Mouse (Mus musculus): ENCODE data around the gene Zdhhc16. TPM values are rescaled to one million over a fixed set of nuclear protein-coding genes. Genes with fewer than 3 reads are reported as not detected.
"Not testable (repeated sequence)": the region's sequence is repeated elsewhere in the genome, so short reads cannot be mapped to it uniquely, and the experiment has no call there.

Zdhhc16 gene
- total RNA-seq, 2 experiments from 2014 or later = 39.3 to 48.9 TPM

GRCm38 (mm10) chr19:41905246-41905645, 28.0 kb upstream of the Zdhhc16 start:
- no peak for TF ChIP-seq CTCF (IDR thresholded peaks at IDR 0.05)
- intact Hi-C loops (cut with DNase I) = no loop called here
- Histone ChIP-seq H3K4me3 (no peak overlapping the region), H3K27ac (no peak overlapping the region)
- DNase-seq (ENCODE audit: extremely low spot score in 1 of 2, low spot score in 2 of 2) = no peak

- Histone ChIP-seq H3K27ac (no peak overlapping the region), H3K4me3 (no peak overlapping the region)
- TF ChIP-seq CTCF (IDR thresholded peaks at IDR 0.05) = no peak
- intact Hi-C loops (cut with DNase I) = no loop called here
- no peak for DNase-seq (ENCODE audit: extremely low spot score in 1 of 2, low spot score in 2 of 2)
These were observed 26.8 kb upstream of the Zdhhc16 start for GRCm38 (mm10) chr19:41906311-41907078.

DNA sequence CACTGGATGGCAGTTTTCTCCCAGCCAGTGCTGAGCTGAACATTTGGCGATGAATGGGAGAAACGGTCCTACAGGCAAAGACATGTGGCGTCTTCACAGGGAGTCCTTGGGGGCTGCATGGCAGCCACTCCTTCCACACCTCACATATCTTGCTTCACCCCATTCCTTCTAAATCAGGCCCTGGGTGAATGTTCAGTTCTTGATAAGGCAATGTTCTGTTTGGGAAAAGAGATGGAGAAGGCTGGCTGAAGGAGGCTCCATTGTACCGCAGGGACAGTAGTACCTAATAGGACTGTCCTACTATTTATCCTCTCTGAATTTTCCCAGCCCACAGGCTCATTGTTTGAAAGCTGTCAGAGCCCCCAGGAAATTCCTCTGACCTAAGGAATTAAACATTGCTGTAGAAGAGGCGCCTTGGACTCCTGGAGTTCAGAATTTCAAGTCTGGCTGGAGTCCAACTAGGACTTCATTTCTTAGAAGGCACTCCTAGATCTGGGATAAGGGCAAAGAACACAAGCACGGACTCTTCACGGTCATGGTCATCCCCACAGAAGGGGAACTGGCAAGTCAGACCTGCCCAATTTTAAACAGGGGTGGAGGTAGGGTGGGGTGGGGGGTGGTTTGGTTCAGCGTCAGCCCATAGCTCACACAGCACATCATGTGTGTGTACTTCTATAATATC, 26.1 kb upstream of the Zdhhc16 start:
- no peak overlapping the region for H3K27ac ChIP-seq
- no peak overlapping the region for H3K4me3 ChIP-seq
- no peak for TF ChIP-seq CTCF (IDR thresholded peaks at IDR 0.05)
- DNase-seq (ENCODE audit: extremely low spot score in 1 of 2, low spot score in 2 of 2) = no peak
- intact Hi-C loops (cut with DNase I) = no loop called here

DNA sequence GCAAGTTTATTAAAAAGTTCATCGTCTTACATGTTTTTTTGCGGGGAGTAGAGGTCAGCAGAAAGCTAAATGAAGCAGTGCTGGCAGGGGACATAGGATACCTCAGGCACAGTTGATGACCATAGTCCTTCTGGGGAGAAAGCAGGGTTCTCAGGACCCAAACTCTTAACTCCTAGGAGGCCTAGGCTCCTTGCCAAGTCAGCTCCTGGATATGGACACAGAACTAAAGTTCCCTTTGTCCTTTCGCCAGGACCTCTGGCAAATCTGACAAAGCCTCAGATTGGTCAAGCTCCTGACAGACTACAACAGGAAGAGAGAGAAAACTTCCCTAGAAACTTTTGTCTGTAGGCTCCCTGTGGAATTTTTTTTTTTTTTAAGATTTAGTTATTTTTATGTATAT, 24.5 kb upstream of the Zdhhc16 start:
- intact Hi-C loops (cut with DNase I) = no loop called here
- Histone ChIP-seq H3K4me3 (no peak overlapping the region), H3K27ac (no peak overlapping the region)
- DNase-seq (ENCODE audit: extremely low spot score in 1 of 2, low spot score in 2 of 2) = no peak
- TF ChIP-seq CTCF (IDR thresholded peaks at IDR 0.05) = no peak

DNA sequence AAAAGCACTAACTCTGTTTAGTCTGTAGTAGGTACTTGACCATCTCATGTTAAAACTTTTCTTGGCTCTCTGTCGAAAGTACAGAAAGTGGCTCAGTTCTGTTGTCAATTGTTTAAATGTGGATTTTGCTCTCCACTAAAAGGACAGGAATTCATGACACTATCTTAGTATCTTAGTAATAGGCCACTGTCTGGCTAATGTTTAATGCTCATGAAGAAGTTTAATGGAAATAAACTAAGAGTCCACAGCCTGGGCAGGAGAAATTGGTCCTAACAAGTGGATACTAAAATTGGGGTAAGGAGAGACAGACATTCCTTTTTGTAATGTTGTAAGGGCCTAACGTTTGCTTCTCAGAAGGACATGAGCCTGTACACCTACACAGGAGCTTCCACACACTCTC, 22.9 kb upstream of the Zdhhc16 start:
- H3K4me3 ChIP-seq = no peak overlapping the region
- TF ChIP-seq CTCF (IDR thresholded peaks at IDR 0.05) = no peak
- no peak overlapping the region for H3K27ac ChIP-seq
- intact Hi-C loops (cut with DNase I) = no loop called here
- DNase-seq (ENCODE audit: extremely low spot score in 1 of 2, low spot score in 2 of 2) = no peak

- Histone ChIP-seq H3K27ac (peak within 1 kb of the TSS; percentile 96), H3K4me3 (peak within 1 kb of the TSS; percentile 99)
- no peak for TF ChIP-seq CTCF (IDR thresholded peaks at IDR 0.05)
- peak; percentile 96 for DNase-seq (ENCODE audit: extremely low spot score in 1 of 2, low spot score in 2 of 2)
- intact Hi-C loops (cut with DNase I) = no loop called here
These were observed 21.9 kb upstream of the Zdhhc16 start, which contains the start of gene Pgam1 for GRCm38 (mm10) chr19:41911178-41912073. TSS of gene Pgam1 (plus strand) at chr19:41911923.

DNA sequence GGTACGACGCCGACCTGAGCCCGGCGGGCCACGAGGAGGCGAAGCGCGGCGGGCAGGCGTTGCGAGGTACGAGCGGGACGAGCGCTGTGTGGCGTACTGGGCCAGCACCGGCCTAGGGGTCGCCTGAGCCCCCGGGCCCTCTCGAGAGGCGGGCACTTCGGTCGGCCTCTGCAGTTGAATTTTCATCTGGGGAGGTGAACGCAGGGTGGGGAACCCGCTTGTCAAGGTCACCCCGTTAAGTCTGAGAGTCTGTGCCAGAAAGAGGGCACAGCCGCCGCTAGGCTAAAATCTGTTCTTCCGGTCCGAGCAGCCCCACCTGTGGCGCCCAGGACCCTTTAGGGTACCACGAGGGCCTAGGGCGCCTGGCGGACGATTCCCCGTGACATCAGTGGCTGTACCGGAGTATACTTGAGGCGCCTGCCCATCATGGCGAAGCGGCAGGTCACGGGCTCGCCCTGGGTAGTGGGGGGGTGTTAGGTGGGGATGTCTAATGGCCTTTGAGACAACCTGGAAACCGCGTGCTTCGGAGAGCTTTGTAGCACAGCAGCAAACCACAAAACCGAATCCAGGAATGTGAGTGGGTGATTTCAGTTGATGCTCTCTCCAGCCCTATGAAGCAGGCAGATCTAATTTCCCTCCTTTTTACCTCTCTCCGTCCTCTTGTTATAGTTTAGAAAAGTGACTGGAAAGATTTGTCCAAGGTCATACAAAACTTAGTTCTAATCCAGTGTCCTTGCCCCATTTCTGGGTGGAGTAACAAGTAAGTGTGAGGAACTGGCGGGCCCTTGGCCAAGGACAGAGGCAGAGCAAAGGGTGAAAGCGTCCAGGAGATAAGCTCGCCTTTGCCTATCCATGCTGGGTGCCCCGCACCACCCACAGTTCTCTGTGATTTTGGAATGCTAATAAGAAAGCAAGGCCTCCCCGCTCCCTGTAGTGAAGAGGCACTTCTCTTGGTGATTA, 20.9 kb upstream of the Zdhhc16 start:
- peak overlapping the region; percentile 99 for H3K4me3 ChIP-seq

DNA sequence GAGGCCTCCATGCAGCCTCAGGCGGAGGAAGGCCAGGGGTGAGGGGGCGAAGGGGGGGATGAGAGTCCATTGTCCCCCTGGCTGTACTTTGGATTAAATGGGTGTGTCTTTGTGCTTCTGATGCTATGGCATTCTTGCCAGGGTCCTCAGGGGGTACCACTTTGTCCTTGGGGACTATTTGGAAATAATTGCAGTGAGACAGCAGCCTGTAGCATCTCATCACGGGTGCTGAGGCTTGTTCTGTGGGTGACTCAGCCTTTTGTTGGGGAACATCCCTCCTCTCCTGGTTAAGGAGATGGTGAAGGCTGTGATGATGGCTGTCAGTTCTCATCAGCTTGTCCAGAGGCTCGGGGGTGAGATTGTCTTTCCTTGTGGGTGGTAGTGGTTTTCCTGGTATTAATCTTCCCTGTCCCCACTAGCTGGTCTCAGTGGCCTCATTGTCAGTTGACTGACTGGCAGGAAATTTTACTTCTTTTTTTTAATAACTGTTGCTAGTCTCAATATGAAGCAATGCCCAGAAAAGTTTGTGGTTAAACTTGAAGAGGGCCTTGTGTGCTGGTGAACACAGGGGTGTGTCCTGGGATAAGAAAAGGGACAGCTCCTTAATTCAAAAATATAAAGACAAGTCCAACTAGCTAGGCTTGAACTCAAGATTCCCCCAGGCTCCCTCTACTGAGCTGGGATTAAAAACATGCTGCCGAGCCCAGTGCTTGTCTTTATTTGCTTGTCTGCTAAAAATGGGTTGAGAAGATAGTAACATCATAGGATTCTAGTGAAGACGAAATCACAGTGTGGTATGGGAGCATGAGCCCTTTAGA, 19.3 kb upstream of the Zdhhc16 start:
- Histone ChIP-seq H3K4me3 (peak overlapping the region; percentile 99), H3K27ac (no peak overlapping the region; the same call in 1 of the 2 replicates)
- intact Hi-C loops (cut with DNase I) = no loop called here
- no peak for DNase-seq (ENCODE audit: extremely low spot score in 1 of 2, low spot score in 2 of 2)
- TF ChIP-seq CTCF (IDR thresholded peaks at IDR 0.05) = no peak

More for the DNA sequence above, 20.9 kb upstream of the Zdhhc16 start:
- intact Hi-C loops (cut with DNase I) = no loop called here
- no peak; the same call in none of the 2 replicates for TF ChIP-seq CTCF (IDR thresholded peaks at IDR 0.05)
- DNase-seq (ENCODE audit: extremely low spot score in 1 of 2, low spot score in 2 of 2) = peak; percentile 27 to 35
- peak overlapping the region; percentile 96 for H3K27ac ChIP-seq

DNA sequence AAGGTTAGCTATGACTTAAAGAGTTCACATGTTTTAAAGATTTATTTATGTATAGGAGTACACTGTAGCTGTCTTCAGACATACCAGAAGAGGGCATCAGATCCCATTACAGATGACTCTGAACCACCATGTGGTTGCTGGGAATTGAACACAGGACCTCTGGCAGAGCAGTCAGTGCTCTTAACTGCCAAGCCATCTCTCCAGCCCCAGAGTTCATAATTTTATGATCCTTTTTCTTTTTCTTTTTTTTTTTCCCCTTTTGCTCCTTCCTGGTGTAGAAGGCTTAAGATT, 18.7 kb upstream of the Zdhhc16 start:
- H3K4me3 ChIP-seq; H3K27ac ChIP-seq; intact Hi-C loops (cut with DNase I); DNase-seq (ENCODE audit: extremely low spot score in 1 of 2, low spot score in 2 of 2): not testable (repeated sequence)
- peak; percentile 26 for TF ChIP-seq CTCF (IDR thresholded peaks at IDR 0.05)

DNA sequence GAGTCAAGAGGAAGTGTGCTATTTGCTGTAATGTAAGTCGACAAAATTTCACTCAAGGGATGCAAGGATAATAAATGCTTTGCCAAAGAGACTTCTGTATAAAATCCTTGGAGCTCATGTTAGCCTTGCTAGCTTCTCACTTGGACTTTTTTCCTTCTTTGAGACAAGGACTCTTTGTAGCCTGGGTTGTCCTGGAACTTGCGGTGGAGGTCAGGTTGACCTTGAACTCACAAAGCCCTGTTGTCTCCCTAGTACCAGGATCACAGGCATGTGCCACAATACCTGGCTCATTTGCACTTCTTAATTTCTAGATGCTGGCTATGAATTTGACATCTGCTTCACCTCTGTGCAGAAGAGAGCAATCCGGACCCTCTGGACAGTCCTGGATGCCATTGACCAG, 18.0 kb upstream of the Zdhhc16 start:
- intact Hi-C loops (cut with DNase I) = no loop called here
- Histone ChIP-seq H3K27ac (no peak overlapping the region), H3K4me3 (no peak overlapping the region)
- TF ChIP-seq CTCF (IDR thresholded peaks at IDR 0.05) = no peak
- no peak for DNase-seq (ENCODE audit: extremely low spot score in 1 of 2, low spot score in 2 of 2)

Data from left cerebral cortex, adult 2 months (tissue).